Mouse (Mus musculus) midbrain, embryonic 10.5 days (tissue): ENCODE data around the gene Tent5a. TPM values are rescaled to one million over a fixed set of nuclear protein-coding genes. Genes with fewer than 3 reads are reported as not detected.
A peak's percentile ranks its signal among the peaks of the same experiment; 100 is the strongest.

Experiments used
- DNase-seq: peaks from one replicate; pipeline ENCODE4 v3.0.0-alpha.2; 2017; ENCODE audit warnings: low spot score
- H3K27ac ChIP-seq: fragments of 300-500 bp; sonication (generic); replicated peaks from 2 replicates; pipeline ENCODE4 v1.5.1; 2016; ENCODE audit warnings: mild to moderate bottlenecking
- H3K27me3 ChIP-seq: fragments of 300-500 bp; sonication (generic); 2 replicates; pipeline ENCODE4 v1.6.1; 2016; ENCODE audit warnings: low read depth, mild to moderate bottlenecking; ENCODE audit not compliant: poor library complexity, severe bottlenecking
- H3K36me3 ChIP-seq: fragments of 300-500 bp; sonication (generic); 2 replicates; pipeline ENCODE4 v1.6.1; 2016; ENCODE audit warnings: mild to moderate bottlenecking, moderate library complexity
- H3K4me1 ChIP-seq: fragments of 300-500 bp; sonication (generic); 2 replicates; pipeline ENCODE4 v1.6.1; 2016
- H3K4me3 ChIP-seq: fragments of 300-500 bp; sonication (generic); 2 replicates; pipeline ENCODE4 v1.5.1; 2016; ENCODE audit warnings: mild to moderate bottlenecking, moderate library complexity
- H3K9me3 ChIP-seq: fragments of 300-500 bp; sonication (generic); replicated peaks from 2 replicates; pipeline ENCODE4 v1.6.1; 2016; ENCODE audit warnings: mild to moderate bottlenecking
- WGBS: fragments of 180-500 bp; shearing (Covaris S2); methylation state at CpG from one replicate; pipeline ENCODE4 v1.1.7; 2016; 5-methylcytosine and 5-hydroxymethylcytosine counted together
- polyA plus RNA-seq: library from polyadenylated mRNA; unstranded; fragments of >200 nt; fragmentation: Nextera tagmentation; extraction: Ambion mirVana; gene quantifications from 2 replicates; pipeline ENCODE4 v1.2.1, GENCODE M21; 2016

Tent5a gene
- polyA plus RNA-seq = 2.0 and 3.6 TPM in 2 replicates

- peak within 1 kb of the TSS; percentile 79 for H3K4me3 ChIP-seq
- peaks cover 32% of the 10 kb centered on the region for H3K27me3 ChIP-seq
- WGBS = under 1% methylated on average over 72 of the region's 72 CpGs
- no peaks in the 10 kb centered on the region for H3K9me3 ChIP-seq
- peak within 1 kb of the TSS; percentile 68 for H3K27ac ChIP-seq
- H3K4me1 ChIP-seq = peaks cover 10% of the 10 kb centered on the region
- peak; percentile 88 for DNase-seq
- no peaks in the 10 kb centered on the region for H3K36me3 ChIP-seq
Observed at GRCm38 (mm10) chr9:85327242-85328211, at the start of gene Tent5a. TSS of gene Tent5a (minus strand) at chr9:85327348.

DNA sequence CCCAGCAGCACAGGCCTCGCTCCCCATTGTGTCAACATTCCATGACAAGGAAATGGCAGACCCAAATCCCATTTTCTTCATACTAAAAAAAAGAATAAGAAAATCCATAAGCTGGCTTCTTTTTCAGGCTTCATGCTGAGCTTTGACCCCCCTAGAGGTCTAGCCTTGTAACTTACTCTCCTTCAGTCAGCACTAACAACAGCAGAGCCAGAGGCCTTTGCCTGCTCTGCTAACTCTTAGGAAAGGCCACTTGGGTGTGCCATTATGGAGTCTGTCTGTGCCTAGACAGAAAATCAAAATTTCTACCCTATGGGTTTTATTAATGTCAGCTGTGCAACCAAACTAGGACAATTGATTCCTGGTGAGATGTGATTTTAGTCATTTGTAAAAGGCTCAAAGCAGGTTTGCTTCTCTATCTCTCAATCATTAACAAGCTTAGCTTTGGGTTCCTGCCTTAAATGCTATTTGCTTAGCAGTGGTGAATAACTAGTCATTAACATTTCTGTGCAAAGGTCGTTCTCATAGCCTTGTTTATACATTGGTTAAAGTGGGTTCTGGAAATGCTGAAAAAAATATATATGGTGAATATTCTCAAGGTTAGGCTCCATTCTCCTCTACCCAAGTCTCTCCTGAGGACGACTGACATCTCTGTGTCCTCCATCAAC, 49.6 kb upstream of the Tent5a start:
- no peaks in the 10 kb centered on the region for H3K36me3 ChIP-seq
- H3K9me3 ChIP-seq = no peaks in the 10 kb centered on the region
- H3K27me3 ChIP-seq = no peaks in the 10 kb centered on the region
- DNase-seq = no peak
- H3K27ac ChIP-seq = no peak overlapping the region
- H3K4me3 ChIP-seq = no peak overlapping the region
- WGBS = 81% methylated on average over 3 of the region's 3 CpGs
- H3K4me1 ChIP-seq = no peaks in the 10 kb centered on the region

DNA sequence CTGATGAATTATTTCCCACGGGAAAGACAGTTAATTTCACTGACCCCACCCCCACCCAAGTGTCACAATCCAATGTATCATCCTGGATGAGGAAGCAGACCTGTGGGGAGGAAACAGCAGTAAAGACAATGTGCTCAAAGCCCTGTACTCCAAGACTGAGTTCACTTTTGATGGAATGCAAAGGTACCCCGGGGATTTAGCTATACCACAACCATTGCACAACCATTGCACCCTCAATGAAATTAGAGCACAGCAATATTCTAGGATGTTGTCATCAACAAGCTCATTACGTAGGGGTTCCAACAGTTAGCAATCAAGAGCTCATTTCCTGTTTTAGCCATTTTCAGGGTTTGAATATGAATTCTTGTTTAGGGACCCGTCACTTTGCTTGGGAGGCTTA, 48.0 kb upstream of the Tent5a start:
- no peak for DNase-seq
- no peaks in the 10 kb centered on the region for H3K4me1 ChIP-seq
- WGBS = 85% methylated on average over 4 of the region's 4 CpGs
- H3K36me3 ChIP-seq = no peaks in the 10 kb centered on the region
- H3K27me3 ChIP-seq = no peaks in the 10 kb centered on the region
- no peak overlapping the region for H3K27ac ChIP-seq
- no peak overlapping the region for H3K4me3 ChIP-seq
- H3K9me3 ChIP-seq = no peaks in the 10 kb centered on the region

DNA sequence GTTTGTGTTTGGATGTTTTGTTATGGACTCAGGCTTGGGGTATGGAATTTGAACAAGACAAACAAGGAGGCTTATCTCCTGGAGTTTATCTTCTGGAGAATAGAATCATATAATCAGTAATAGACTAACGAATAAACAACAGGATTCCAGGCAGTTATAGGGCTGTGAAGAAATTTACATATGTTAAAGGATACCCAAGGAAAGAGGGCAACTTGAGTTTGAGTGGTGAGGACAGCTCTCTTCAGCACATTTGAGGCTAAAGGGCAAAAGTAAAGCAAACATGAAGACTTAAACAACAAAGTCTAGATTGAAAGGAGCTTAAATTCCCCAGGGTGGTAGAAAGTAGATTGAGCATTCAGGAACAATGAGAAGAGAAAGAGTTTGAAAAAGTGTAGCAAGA, 44.9 kb upstream of the Tent5a start:
- Histone ChIP-seq H3K36me3 (no peaks in the 10 kb centered on the region), H3K9me3 (no peaks in the 10 kb centered on the region), H3K27ac (no peak overlapping the region), H3K4me3 (no peak overlapping the region), H3K27me3 (no peaks in the 10 kb centered on the region), H3K4me1 (no peaks in the 10 kb centered on the region)
- no peak for DNase-seq
- WGBS = 69% methylated on average over 1 of the region's 1 CpGs

DNA sequence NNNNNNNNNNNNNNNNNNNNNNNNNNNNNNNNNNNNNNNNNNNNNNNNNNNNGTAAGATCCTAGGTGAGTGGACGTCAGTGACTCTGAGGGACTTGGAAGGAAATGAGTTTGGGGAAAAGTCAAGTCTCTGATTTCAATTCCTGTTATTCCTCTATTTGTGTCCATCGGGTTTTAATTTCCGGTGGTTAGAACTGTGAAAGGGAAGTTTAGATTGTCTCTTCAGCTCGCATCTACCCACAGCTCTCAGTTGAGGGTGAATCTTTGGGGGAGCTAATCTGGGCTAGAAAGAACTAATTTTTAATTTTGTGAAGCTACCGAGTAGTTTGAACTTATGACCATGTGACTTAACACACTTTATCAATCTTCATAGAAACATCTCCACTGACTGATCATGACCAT, 42.4 kb upstream of the Tent5a start:
- Histone ChIP-seq H3K27me3 (no peaks in the 10 kb centered on the region), H3K36me3 (no peaks in the 10 kb centered on the region), H3K9me3 (no peaks in the 10 kb centered on the region), H3K4me1 (no peaks in the 10 kb centered on the region), H3K27ac (no peak overlapping the region), H3K4me3 (no peak overlapping the region)
- no peak for DNase-seq
- WGBS = 88% methylated on average over 5 of the region's 5 CpGs

- WGBS = 87% methylated on average over 7 of the region's 7 CpGs
Observed at GRCm38 (mm10) chr9:85357154-85357860, 30.2 kb upstream of the Tent5a start.

GRCm38 (mm10) chr9:85355559-85355958, 28.4 kb upstream of the Tent5a start:
- no peaks in the 10 kb centered on the region for H3K36me3 ChIP-seq
- H3K27ac ChIP-seq = no peak overlapping the region
- H3K27me3 ChIP-seq = no peaks in the 10 kb centered on the region
- H3K4me3 ChIP-seq = no peak overlapping the region
- 67% methylated on average over 5 of the region's 5 CpGs for WGBS
- DNase-seq = no peak
- no peaks in the 10 kb centered on the region for H3K4me1 ChIP-seq
- no peaks in the 10 kb centered on the region for H3K9me3 ChIP-seq

More at GRCm38 (mm10) chr9:85357154-85357860, 30.2 kb upstream of the Tent5a start:
- no peaks in the 10 kb centered on the region for H3K36me3 ChIP-seq
- H3K4me1 ChIP-seq = no peaks in the 10 kb centered on the region
- no peak overlapping the region for H3K27ac ChIP-seq
- H3K9me3 ChIP-seq = no peaks in the 10 kb centered on the region
- no peak for DNase-seq
- H3K27me3 ChIP-seq = no peaks in the 10 kb centered on the region
- no peak overlapping the region for H3K4me3 ChIP-seq

DNA sequence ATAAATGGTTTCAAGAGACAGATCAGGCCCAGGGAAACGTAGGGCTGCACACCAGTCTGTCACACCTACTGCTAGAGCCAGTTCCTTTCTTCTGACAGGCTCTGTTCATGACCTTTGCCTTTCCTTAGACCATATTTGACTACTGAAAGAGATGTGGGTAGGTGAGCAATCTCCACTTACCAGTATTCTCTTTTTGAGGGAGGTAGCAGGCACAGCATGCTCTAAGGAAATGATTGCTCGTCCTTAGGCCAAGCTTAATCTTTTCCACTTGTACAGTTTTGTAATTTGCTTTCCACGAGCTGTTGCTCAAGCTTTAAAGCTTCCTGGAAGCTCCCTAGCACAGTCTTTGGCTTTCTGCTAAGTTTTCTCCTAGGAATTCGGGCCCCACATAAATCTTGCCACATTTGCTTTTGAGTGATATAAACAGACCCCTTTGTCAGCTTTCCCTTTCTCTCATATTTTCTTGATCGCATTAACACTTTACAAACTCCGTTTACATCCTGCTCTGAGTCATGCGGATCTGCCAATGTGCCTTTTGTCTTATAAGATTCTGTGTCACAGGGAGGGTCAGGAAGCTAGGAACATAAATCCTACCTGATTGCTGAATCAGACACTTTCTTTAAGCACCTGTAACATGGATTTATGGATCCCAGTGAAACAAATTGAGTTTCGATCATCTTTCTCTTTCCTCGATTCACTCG, 20.8 kb upstream of the Tent5a start:
- Histone ChIP-seq H3K27ac (no peak overlapping the region), H3K27me3 (no peaks in the 10 kb centered on the region), H3K4me3 (no peak overlapping the region), H3K9me3 (no peaks in the 10 kb centered on the region), H3K36me3 (no peaks in the 10 kb centered on the region), H3K4me1 (no peaks in the 10 kb centered on the region)
- no peak for DNase-seq
- 86% methylated on average over 10 of the region's 10 CpGs for WGBS

DNA sequence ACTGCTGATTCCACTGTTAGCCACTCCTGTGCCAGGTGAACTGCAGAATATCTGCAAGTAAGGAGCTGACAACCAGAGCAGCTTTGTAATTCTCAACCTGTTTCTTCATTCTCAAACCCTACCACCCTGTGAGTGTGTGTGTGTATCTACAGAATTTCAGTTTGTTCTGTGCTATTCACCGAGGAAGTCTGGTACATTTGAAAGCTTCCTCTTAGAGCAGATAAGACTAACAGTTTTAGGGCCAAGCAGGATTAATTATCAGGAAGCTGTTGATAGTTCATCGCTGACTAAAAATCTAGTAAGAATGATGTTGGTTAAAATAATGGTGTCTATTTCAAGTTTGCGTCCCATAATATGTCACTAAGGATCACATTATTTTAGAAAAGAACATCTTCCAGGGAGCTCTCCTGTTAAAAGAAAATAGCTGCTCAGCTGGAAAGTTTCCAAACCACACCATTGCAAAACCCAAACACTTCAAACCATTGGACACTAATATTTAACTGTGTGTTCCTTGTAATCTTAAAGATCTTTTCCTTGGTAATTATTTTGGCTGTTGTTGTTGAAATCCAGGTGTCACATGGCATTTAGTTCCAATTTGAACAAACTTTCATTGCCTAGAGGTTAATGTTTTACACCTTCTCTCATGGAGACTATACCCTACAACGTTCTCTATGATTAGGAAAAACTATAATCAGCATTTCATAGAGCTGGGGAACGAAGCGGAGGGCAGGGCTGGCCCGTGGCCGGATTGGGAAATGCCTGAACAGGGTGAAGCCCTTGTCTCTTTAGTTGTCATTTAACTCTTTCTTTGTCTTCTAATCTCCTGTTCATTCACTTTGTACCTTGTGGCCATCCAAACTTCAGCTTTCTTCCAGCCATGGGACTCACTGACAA, 16.0 kb upstream of the Tent5a start:
- no peaks in the 10 kb centered on the region for H3K27me3 ChIP-seq
- H3K4me1 ChIP-seq = no peaks in the 10 kb centered on the region
- no peak overlapping the region for H3K27ac ChIP-seq
- WGBS = 92% methylated on average over 8 of the region's 8 CpGs
- no peaks in the 10 kb centered on the region for H3K9me3 ChIP-seq
- H3K4me3 ChIP-seq = no peak overlapping the region
- DNase-seq = no peak
- no peaks in the 10 kb centered on the region for H3K36me3 ChIP-seq

- H3K9me3 ChIP-seq = no peaks in the 10 kb centered on the region
- H3K4me3 ChIP-seq = no peak overlapping the region
- no peak for DNase-seq
- whole genome bisulfite sequencing = 52% methylated on average over 3 of the region's 3 CpGs
- no peak overlapping the region for H3K27ac ChIP-seq
- H3K36me3 ChIP-seq = no peaks in the 10 kb centered on the region
- no peaks in the 10 kb centered on the region for H3K4me1 ChIP-seq
- H3K27me3 ChIP-seq = no peaks in the 10 kb centered on the region
Observed at GRCm38 (mm10) chr9:85340303-85340702, 13.2 kb upstream of the Tent5a start.

- no peaks in the 10 kb centered on the region for H3K27me3 ChIP-seq
- H3K36me3 ChIP-seq = no peaks in the 10 kb centered on the region
- H3K4me1 ChIP-seq = no peaks in the 10 kb centered on the region
- H3K27ac ChIP-seq = no peak overlapping the region
- no peak for DNase-seq
- H3K4me3 ChIP-seq = no peak overlapping the region
- 83% methylated on average over 7 of the region's 7 CpGs for WGBS
- H3K9me3 ChIP-seq = no peaks in the 10 kb centered on the region
Observed at GRCm38 (mm10) chr9:85336046-85336445, 8.9 kb upstream of the Tent5a start.
